Mouse (Mus musculus) CH12.LX (cell line): ENCODE measurements at regions not wholly inside any gene's neighbourhood (a gene's known extent, or its start where the extent isn't known, plus 50 kb on each side); places are given as distances from the start of the nearest gene placed in this dataset.
A peak's percentile ranks its signal among the peaks of the same experiment; 100 is the strongest.

Experiments
- DNase-seq: peaks from one replicate; pipeline ENCODE4 v3.0.0-alpha.2; 2013; ENCODE audit errors: extremely low read depth
- H3K27ac ChIP-seq: 2 replicates; pipeline ENCODE4 v1.5.1; 2012; ENCODE audit warnings: low read depth, mild to moderate bottlenecking, control low read depth, moderate library complexity; ENCODE audit not compliant: insufficient read depth
- H3K27me3 ChIP-seq: replicated peaks from 2 replicates; pipeline ENCODE3; 2012; ENCODE audit warnings: inconsistent platforms
- H3K36me3 ChIP-seq, 2 experiments: replicated peaks in 1 of 2; 2 replicates each; pipeline versions ENCODE3 to v1.6.1; 2012; ENCODE audit warnings: inconsistent platforms in 1 of 2, low read length in 1 of 2, mild to moderate bottlenecking in 1 of 2, mixed read lengths in 1 of 2, moderate library complexity in 1 of 2; ENCODE audit not compliant: control insufficient read depth in 1 of 2, insufficient read depth in 1 of 2
- H3K4me1 ChIP-seq, 2 experiments: 2 replicates each; pipeline ENCODE4 v1.6.1; 2012; ENCODE audit warnings: inconsistent platforms in 1 of 2, moderate library complexity in 1 of 2; ENCODE audit not compliant: insufficient read depth in 2 of 2, control insufficient read depth in 1 of 2
- H3K4me2 ChIP-seq: 2 replicates; pipeline ENCODE4 v1.6.1; 2012; ENCODE audit warnings: low read depth, mild to moderate bottlenecking, control low read depth; ENCODE audit not compliant: poor library complexity, insufficient read depth, severe bottlenecking
- H3K4me3 ChIP-seq, 3 experiments: fragments of 150-350 bp in 1 of 3; sonication (generic) in 1 of 3; replicated peaks in 1 of 3; 2 replicates each; pipeline versions ENCODE3 to v1.5.1; 2011 to 2012; ENCODE audit warnings: low read depth in 2 of 3, low read length in 2 of 3, mild to moderate bottlenecking in 2 of 3, moderate library complexity in 2 of 3, control low read depth in 1 of 3, improper control_type of control experiment in 1 of 3, inconsistent platforms in 1 of 3, mixed read lengths in 1 of 3; ENCODE audit not compliant: poor library complexity in 1 of 3
- H3K79me2 ChIP-seq: replicated peaks from 2 replicates; pipeline ENCODE4 v1.6.1; 2012; ENCODE audit warnings: mild to moderate bottlenecking, moderate library complexity; ENCODE audit not compliant: control insufficient read depth, poor library complexity, insufficient read depth, severe bottlenecking; ENCODE audit errors: extremely low read depth
- H3K9ac ChIP-seq: 2 replicates; pipeline ENCODE4 v1.6.1; 2012; ENCODE audit warnings: low read depth, mild to moderate bottlenecking, control low read depth, moderate library complexity; ENCODE audit not compliant: insufficient read depth
- H3K9me3 ChIP-seq: replicated peaks from 2 replicates; pipeline ENCODE3; 2012; ENCODE audit warnings: low read length, inconsistent platforms, mixed read lengths
- BHLHE40 ChIP-seq: IDR thresholded peaks from 2 replicates; pipeline ENCODE4 v1.6.1; 2011; ENCODE audit warnings: mild to moderate bottlenecking, low read depth, low read length, improper control_type of control experiment
- CHD1 ChIP-seq: IDR thresholded peaks from 2 replicates; pipeline ENCODE4 v1.6.1; 2012; ENCODE audit warnings: low read depth, low read length, improper control_type of control experiment, inconsistent platforms
- E2F4 ChIP-seq: IDR thresholded peaks from 2 replicates; pipeline ENCODE4 v1.6.1; 2011; ENCODE audit warnings: low read depth, low read length, improper control_type of control experiment; ENCODE audit not compliant: insufficient replicate concordance
- ELF1 ChIP-seq: IDR thresholded peaks from 2 replicates; pipeline ENCODE4 v1.6.1; 2014; ENCODE audit warnings: low read depth, mild to moderate bottlenecking, inconsistent platforms, low read length, improper control_type of control experiment
- ETS1 ChIP-seq: conservative IDR thresholded peaks from 2 replicates; pipeline ENCODE4 v1.6.1; 2012; ENCODE audit warnings: low read depth, mild to moderate bottlenecking, inconsistent platforms, low read length, improper control_type of control experiment, moderate library complexity
- GABPA ChIP-seq: IDR thresholded peaks from 2 replicates; pipeline ENCODE4 v1.6.1; 2012; ENCODE audit warnings: low read depth, low read length, improper control_type of control experiment, inconsistent platforms; ENCODE audit not compliant: insufficient replicate concordance
- JUN ChIP-seq: IDR thresholded peaks from 2 replicates; pipeline ENCODE4 v1.6.1; 2011; ENCODE audit warnings: low read depth, mild to moderate bottlenecking, low read length, improper control_type of control experiment, moderate library complexity; ENCODE audit not compliant: insufficient read depth
- JUND ChIP-seq: conservative IDR thresholded peaks from 2 replicates; pipeline ENCODE4 v1.6.1; 2011; ENCODE audit warnings: low read depth, low read length, improper control_type of control experiment
- MAFK ChIP-seq: IDR thresholded peaks from 2 replicates; pipeline ENCODE4 v1.6.1; 2011; ENCODE audit warnings: low read length, improper control_type of control experiment; ENCODE audit not compliant: insufficient replicate concordance
- MAX ChIP-seq: IDR thresholded peaks from 2 replicates; pipeline ENCODE4 v1.6.1; 2011; ENCODE audit warnings: low read length, improper control_type of control experiment
- MXI1 ChIP-seq: IDR thresholded peaks from 2 replicates; pipeline ENCODE4 v1.6.1; 2011; ENCODE audit warnings: mild to moderate bottlenecking, low read depth, low read length, improper control_type of control experiment
- POLR2AphosphoS2 ChIP-seq: IDR thresholded peaks from 2 replicates; pipeline ENCODE4 v1.6.1; 2011; ENCODE audit warnings: low read depth, low read length, improper control_type of control experiment
- RAD21 ChIP-seq: IDR thresholded peaks from 2 replicates; pipeline ENCODE4 v1.6.1; 2011; ENCODE audit warnings: low read depth, mild to moderate bottlenecking, low read length, improper control_type of control experiment, moderate library complexity
- RCOR1 ChIP-seq: conservative IDR thresholded peaks from 2 replicates; pipeline ENCODE4 v1.6.1; 2012; ENCODE audit warnings: low read depth, mild to moderate bottlenecking, inconsistent platforms, low read length, improper control_type of control experiment
- SIN3A ChIP-seq: IDR thresholded peaks from 2 replicates; pipeline ENCODE4 v1.6.1; 2012; ENCODE audit warnings: low read length, improper control_type of control experiment, inconsistent platforms
- SMC3 ChIP-seq: IDR thresholded peaks from 2 replicates; pipeline ENCODE4 v1.6.1; 2011; ENCODE audit warnings: low read depth, low read length, improper control_type of control experiment
- TBP ChIP-seq: conservative IDR thresholded peaks from 2 replicates; pipeline ENCODE4 v1.6.1; 2011; ENCODE audit warnings: low read depth, low read length, improper control_type of control experiment
- UBTF ChIP-seq: IDR thresholded peaks from 2 replicates; pipeline ENCODE4 v1.6.1; 2012; ENCODE audit warnings: low read depth, mild to moderate bottlenecking, inconsistent platforms, low read length, improper control_type of control experiment, moderate library complexity
- USF2 ChIP-seq: conservative IDR thresholded peaks from 2 replicates; pipeline ENCODE4 v1.6.1; 2011; ENCODE audit warnings: low read depth, low read length, improper control_type of control experiment
- ZC3H11A ChIP-seq: IDR thresholded peaks from 2 replicates; pipeline ENCODE4 v1.6.1; 2012; ENCODE audit warnings: low read depth, mild to moderate bottlenecking, inconsistent platforms, low read length, improper control_type of control experiment
- ZKSCAN1 ChIP-seq: IDR thresholded peaks from 2 replicates; pipeline ENCODE4 v1.6.1; 2012; ENCODE audit warnings: low read depth, inconsistent platforms, low read length, improper control_type of control experiment, borderline replicate concordance
- ZMIZ1 ChIP-seq: IDR thresholded peaks from 2 replicates; pipeline ENCODE4 v1.6.1; 2012; ENCODE audit warnings: low read depth, mild to moderate bottlenecking, inconsistent platforms, low read length, improper control_type of control experiment
- ZNF384 ChIP-seq: IDR thresholded peaks from 2 replicates; pipeline ENCODE4 v1.6.1; 2012; ENCODE audit warnings: low read depth, low read length, improper control_type of control experiment, inconsistent platforms
- dilution Hi-C: fragments of 300-500 bp; cut with MboI; formaldehyde crosslinking; loops from 2 replicates; pipeline ENCODE4 v1.14.3; 2020; ENCODE audit warnings: low sequenced_read_pairs; ENCODE audit not compliant: extremely low pct_unique_long_range_greater_than_20kb, extremely low pct_ligation_motif_present
- in situ Hi-C: fragments of 300-500 bp; cut with MboI; formaldehyde crosslinking; loops from 3 replicates; pipeline ENCODE4 v1.14.3; 2019; ENCODE audit warnings: low sequenced_read_pairs, low pct_ligation_motif_present, low pct_unique_long_range_greater_than_20kb, mixed read lengths

DNA sequence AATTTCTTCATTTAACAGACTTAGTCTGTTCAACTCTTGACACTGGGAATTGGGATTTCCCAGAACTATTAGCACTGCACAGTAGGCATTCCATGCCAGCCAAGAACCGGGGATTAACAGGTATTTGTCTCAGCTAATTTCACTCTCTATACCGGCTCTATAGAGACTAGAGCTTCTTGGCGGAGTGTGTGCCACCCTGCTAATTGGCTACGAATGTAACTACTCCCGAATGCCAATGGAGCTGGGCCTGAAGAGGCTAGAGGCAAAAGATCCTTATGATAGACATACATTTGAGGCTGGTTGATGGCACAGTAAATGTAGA, 216.0 kb upstream of the Arx start:
- no peak for DNase-seq
- Histone ChIP-seq H3K4me2 (peak overlapping the region; percentile 71; the same call in 1 of the 2 replicates), H3K27ac (no peak overlapping the region), H3K36me3 (no peaks in the 10 kb centered on the region), H3K4me3 (no peak overlapping the region), H3K27me3 (no peaks in the 10 kb centered on the region), H3K9me3 (no peaks in the 10 kb centered on the region), H3K4me1 (no peaks in the 10 kb centered on the region), H3K79me2 (no peaks in the 10 kb centered on the region), H3K9ac (no peak overlapping the region)
- dilution Hi-C loops (no loop called here), in situ Hi-C loops (no loop called here)
- TF ChIP-seq UBTF (no peak), RAD21 (no peak), JUND (no peak), GABPA (no peak), CHD1 (no peak), SMC3 (no peak), POLR2AphosphoS2 (no peak), ZKSCAN1 (no peak), RCOR1 (no peak), BHLHE40 (no peak), MAX (no peak)

DNA sequence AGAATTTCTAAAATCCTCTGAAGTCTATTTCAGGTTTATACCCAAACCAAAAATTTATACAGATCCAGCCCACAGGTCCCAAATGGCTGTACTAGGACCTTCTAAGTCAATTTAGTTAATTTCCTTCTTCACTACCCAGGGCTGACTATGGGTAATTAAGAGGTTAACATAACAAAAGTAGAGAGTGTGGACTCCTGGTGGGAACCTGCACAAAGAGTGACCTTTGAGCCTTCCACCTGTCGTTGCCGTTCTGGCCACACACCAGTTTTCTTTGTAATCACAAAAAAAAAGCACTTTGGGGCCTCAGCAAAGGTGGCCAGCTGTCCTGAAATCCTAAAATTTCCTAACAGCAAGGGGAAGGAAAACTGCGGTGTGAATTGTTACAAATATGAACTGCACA, 197.3 kb upstream of the Arx start:
- Histone ChIP-seq H3K79me2 (no peaks in the 10 kb centered on the region), H3K4me3 (no peak overlapping the region), H3K27me3 (no peaks in the 10 kb centered on the region), H3K9me3 (no peaks in the 10 kb centered on the region), H3K36me3 (no peaks in the 10 kb centered on the region), H3K27ac (no peak overlapping the region), H3K4me1 (no peaks in the 10 kb centered on the region), H3K9ac (no peak overlapping the region), H3K4me2 (no peak overlapping the region)
- dilution Hi-C loops (no loop called here), in situ Hi-C loops (no loop called here)
- no peak for DNase-seq
- TF ChIP-seq JUN (no peak), TBP (no peak), ZNF384 (no peak), MXI1 (no peak), UBTF (no peak), E2F4 (no peak), ZMIZ1 (no peak), GABPA (no peak), ZC3H11A (no peak), USF2 (no peak), ETS1 (no peak), POLR2AphosphoS2 (no peak), RAD21 (no peak), MAFK (no peak), ELF1 (no peak), BHLHE40 (no peak), RCOR1 (no peak), SIN3A (no peak)
